Mouse (Mus musculus) spleen, adult 2 months (tissue): ENCODE data around the gene Ubash3b. TPM values are rescaled to one million over a fixed set of nuclear protein-coding genes. Genes with fewer than 3 reads are reported as not detected.

Experiments used
- DNase-seq, 2 experiments: peaks; one replicate each; pipeline versions ENCODE4 v3.0.0 to v3.0.0-alpha.2; 2012 to 2021; ENCODE audit warnings: low spot score in 2 of 2, low read depth in 1 of 2
- H3K27ac ChIP-seq: fragments of 200-500 bp; 2 replicates; pipeline ENCODE4 v1.5.1; 2012; ENCODE audit warnings: low read length, inconsistent platforms; ENCODE audit not compliant: insufficient read depth
- H3K27me3 ChIP-seq: fragments of 200-500 bp; 2 replicates; pipeline ENCODE4 v1.6.1; 2012; ENCODE audit warnings: mild to moderate bottlenecking, moderate library complexity, low read length, inconsistent platforms; ENCODE audit not compliant: control insufficient read depth, insufficient read depth
- H3K36me3 ChIP-seq: fragments of 200-500 bp; 2 replicates; pipeline ENCODE4 v1.6.1; 2012; ENCODE audit warnings: mild to moderate bottlenecking, low read length, inconsistent platforms; ENCODE audit not compliant: control insufficient read depth, insufficient read depth
- H3K4me1 ChIP-seq: fragments of 200-500 bp; 2 replicates; pipeline ENCODE4 v1.6.1; 2011; ENCODE audit warnings: inconsistent platforms; ENCODE audit not compliant: control insufficient read depth, insufficient read depth, insufficient read length
- H3K4me3 ChIP-seq: fragments of 200-500 bp; 2 replicates; pipeline ENCODE4 v1.5.1; 2011; ENCODE audit warnings: mild to moderate bottlenecking, inconsistent platforms; ENCODE audit not compliant: insufficient read depth, insufficient read length; ENCODE audit errors: extremely low read depth
- CTCF ChIP-seq: fragments of 200-500 bp; IDR thresholded peaks from 2 replicates; pipeline ENCODE4 v1.5.1; 2011; ENCODE audit warnings: mild to moderate bottlenecking, inconsistent platforms; ENCODE audit not compliant: insufficient read depth, insufficient read length, insufficient replicate concordance; ENCODE audit errors: extremely low read depth
- POLR2A ChIP-seq: fragments of 200-500 bp; IDR thresholded peaks from 2 replicates; pipeline ENCODE4 v1.6.1; 2011; ENCODE audit warnings: low read depth, low read length, inconsistent platforms
- WGBS: fragments of 180-500 bp; shearing (Covaris S2); methylation state at CpG from one replicate; pipeline ENCODE4 v1.1.7; 2018; 5-methylcytosine and 5-hydroxymethylcytosine counted together
- polyA plus RNA-seq: library from polyadenylated mRNA; depleted of rRNA; stranded (reverse); fragments of >200 nt; gene quantifications from 2 replicates; pipeline ENCODE4 v1.2.3, GENCODE M21; 2012; rRNA removed

Gene Ubash3b
- polyA plus RNA-seq, 1 experiment: 10.2 TPM

GRCm38 (mm10) chr9:40964418-40964714 is 197.1 kb downstream of the Ubash3b start:
- 42% methylated on average over 7 of the region's 7 CpGs for WGBS
- no peak for TF ChIP-seq POLR2A
- TF ChIP-seq CTCF: no peak

GRCm38 (mm10) chr9:40963586-40964417 is 197.7 kb downstream of the Ubash3b start, which contains the start of gene Jhy:
Gene Jhy (minus strand): TSS chr9:40964118.
- 7% methylated on average over 50 of the region's 51 CpGs for WGBS
- H3K27me3 ChIP-seq: peaks cover 6% of the 10 kb centered on the region

More at GRCm38 (mm10) chr9:40964418-40964714, 197.1 kb downstream of the Ubash3b start:
- Histone ChIP-seq H3K36me3 (no peaks in the 10 kb centered on the region), H3K4me1 (no peaks in the 10 kb centered on the region), H3K27ac (no peak overlapping the region), H3K4me3 (no peak overlapping the region), H3K27me3 (peaks cover 6% of the 10 kb centered on the region)
- DNase-seq: no peak

GRCm38 (mm10) chr9:40961401-40961800 is 200.1 kb downstream of the Ubash3b start:
- no peak for DNase-seq
- no peak overlapping the region for H3K4me3 ChIP-seq
- H3K4me1 ChIP-seq: no peaks in the 10 kb centered on the region
- H3K27me3 ChIP-seq: peaks cover 6% of the 10 kb centered on the region
- 89% methylated on average over 3 of the region's 3 CpGs for WGBS
- H3K27ac ChIP-seq: no peak overlapping the region
- H3K36me3 ChIP-seq: no peaks in the 10 kb centered on the region
- TF ChIP-seq POLR2A (no peak), CTCF (no peak)

More at GRCm38 (mm10) chr9:40963586-40964417, 197.7 kb downstream of the Ubash3b start, which contains the start of gene Jhy:
- Histone ChIP-seq H3K4me3 (no peak within 1 kb of the TSS), H3K36me3 (no peaks in the 10 kb centered on the region), H3K27ac (no peak within 1 kb of the TSS), H3K4me1 (no peaks in the 10 kb centered on the region)
- TF ChIP-seq CTCF (no peak), POLR2A (no peak)
- no peak for DNase-seq

Other genes starting within 250 kb of the Ubash3b start
- 0.90 and 1.1 TPM in 2 replicates for gene Jhy, start 197.6 kb downstream of the Ubash3b start, polyA plus RNA-seq
- 0.54 and 0.55 TPM in 2 replicates for gene Crtam, start 157.1 kb downstream of the Ubash3b start, polyA plus RNA-seq